Mouse (Mus musculus): ENCODE measurements around the gene Rnf111. TPM values are rescaled to one million over a fixed set of nuclear protein-coding genes. Genes with fewer than 3 reads are reported as not detected.

The Rnf111 gene
- polyA plus RNA-seq, 1 experiment from 2014 or later: 13.1 TPM

DNA sequence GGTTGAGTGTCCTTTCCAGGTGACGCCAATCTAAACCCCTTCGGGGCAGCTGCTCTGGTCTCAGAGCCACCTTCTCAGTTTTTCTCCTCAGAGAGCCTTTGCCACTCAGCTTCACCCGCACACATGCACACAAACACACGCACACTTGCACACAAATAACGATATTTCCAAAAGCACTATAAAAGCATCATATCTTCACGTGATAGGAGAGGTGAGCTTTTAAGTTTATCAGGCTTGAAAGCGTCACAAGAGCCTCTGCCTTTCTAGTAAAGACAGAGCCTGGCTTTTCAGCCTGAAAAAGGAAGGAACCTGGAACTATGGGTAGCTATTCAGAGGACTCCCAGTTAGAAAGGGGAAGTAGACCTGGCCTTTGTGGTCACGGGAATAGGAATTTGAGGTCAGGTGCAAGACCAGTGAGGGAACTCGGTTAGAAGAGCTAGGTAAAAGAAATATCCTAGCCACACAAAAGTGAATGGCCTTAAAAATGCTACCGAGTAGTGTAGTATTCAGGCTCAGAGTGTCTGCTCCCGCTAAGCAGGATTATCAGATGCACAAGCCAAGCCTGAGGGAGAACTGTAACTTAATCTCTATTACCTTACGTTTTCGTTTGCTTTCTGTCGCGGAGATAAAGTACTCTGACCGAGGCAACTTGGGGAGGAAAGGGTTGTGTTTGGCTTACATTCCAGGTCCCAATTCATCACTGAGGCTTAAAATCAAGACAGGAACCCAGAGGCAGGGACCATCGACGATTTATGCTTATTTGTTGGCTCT, 118.4 kb downstream of the Rnf111 start:
- WGBS: 68% methylated on average over 18 of the region's 18 CpGs
- no peak for ATAC-seq
- TF ChIP-seq CTCF (IDR thresholded peaks at IDR 0.05; ENCODE audit: low read depth): no peak
- Histone ChIP-seq H3K36me3 (ENCODE audit: control insufficient read depth, insufficient read depth) (peaks cover 66% of the 10 kb centered on the region), H3K27me3 (replicated peaks; ENCODE audit: control insufficient read depth, insufficient read depth, low read length) (no peaks in the 10 kb centered on the region), H3K9me3 (ENCODE audit: control insufficient read depth) (no peaks in the 10 kb centered on the region), H3K4me3 (ENCODE audit: low read depth, low read length) (no peak overlapping the region), H3K9ac (ENCODE audit: low read depth, low read length) (no peak overlapping the region), H3K4me1 (replicated peaks; ENCODE audit: control insufficient read depth, insufficient read depth, low read length) (no peaks in the 10 kb centered on the region), H3K27ac (ENCODE audit: low read depth, low read length) (no peak overlapping the region), H3K4me2 (replicated peaks; ENCODE audit: low read depth) (no peak overlapping the region)

GRCm38 (mm10) chr9:70384494-70384893, 119.0 kb downstream of the Rnf111 start:
- TF ChIP-seq CTCF (IDR thresholded peaks at IDR 0.05; ENCODE audit: low read depth): no peak
- Histone ChIP-seq H3K4me2 (replicated peaks; ENCODE audit: low read depth) (no peak overlapping the region), H3K9me3 (ENCODE audit: control insufficient read depth) (no peaks in the 10 kb centered on the region), H3K36me3 (ENCODE audit: control insufficient read depth, insufficient read depth) (peaks cover 71% of the 10 kb centered on the region), H3K4me1 (replicated peaks; ENCODE audit: control insufficient read depth, insufficient read depth, low read length) (no peaks in the 10 kb centered on the region), H3K27ac (ENCODE audit: low read depth, low read length) (no peak overlapping the region), H3K9ac (ENCODE audit: low read depth, low read length) (no peak overlapping the region), H3K27me3 (replicated peaks; ENCODE audit: control insufficient read depth, insufficient read depth, low read length) (no peaks in the 10 kb centered on the region), H3K4me3 (ENCODE audit: low read depth, low read length) (no peak overlapping the region)
- no peak for ATAC-seq
- 95% methylated on average over 4 of the region's 4 CpGs for WGBS

DNA sequence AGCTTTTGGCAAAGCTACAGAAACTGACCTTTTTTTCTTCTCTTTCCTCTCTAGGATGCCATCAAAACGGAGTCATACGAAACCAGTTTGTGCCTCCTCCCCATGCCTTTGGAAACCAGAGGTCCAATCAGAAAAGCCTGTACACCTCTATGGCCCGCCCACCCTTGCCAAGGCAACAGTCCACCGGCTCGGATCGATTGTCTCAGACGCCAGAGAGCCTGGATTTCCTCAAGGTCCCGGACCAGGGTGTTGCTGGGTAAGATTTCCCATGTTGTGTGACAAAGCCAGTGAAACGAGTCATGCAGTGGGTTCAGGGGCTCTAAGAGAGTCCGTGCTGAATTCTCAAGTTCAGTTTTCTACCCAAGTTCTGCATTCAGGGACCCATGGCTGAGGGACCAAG, 119.8 kb downstream of the Rnf111 start:
- Histone ChIP-seq H3K27me3 (replicated peaks; ENCODE audit: control insufficient read depth, insufficient read depth, low read length) (no peaks in the 10 kb centered on the region), H3K36me3 (ENCODE audit: control insufficient read depth, insufficient read depth) (peaks cover 73% of the 10 kb centered on the region), H3K4me1 (replicated peaks; ENCODE audit: control insufficient read depth, insufficient read depth, low read length) (no peaks in the 10 kb centered on the region), H3K4me2 (replicated peaks; ENCODE audit: low read depth) (no peak overlapping the region), H3K27ac (ENCODE audit: low read depth, low read length) (no peak overlapping the region), H3K9ac (ENCODE audit: low read depth, low read length) (no peak overlapping the region), H3K4me3 (ENCODE audit: low read depth, low read length) (no peak overlapping the region), H3K9me3 (ENCODE audit: control insufficient read depth) (no peaks in the 10 kb centered on the region)
- no peak for TF ChIP-seq CTCF (IDR thresholded peaks at IDR 0.05; ENCODE audit: low read depth)
- no peak for ATAC-seq
- WGBS: 78% methylated on average over 10 of the region's 10 CpGs

GRCm38 (mm10) chr9:70382091-70382490, 121.4 kb downstream of the Rnf111 start:
- H3K9me3 ChIP-seq (ENCODE audit: control insufficient read depth): no peaks in the 10 kb centered on the region
- H3K36me3 ChIP-seq (ENCODE audit: control insufficient read depth, insufficient read depth): peaks cover 80% of the 10 kb centered on the region
- no peaks in the 10 kb centered on the region for H3K27me3 ChIP-seq (replicated peaks; ENCODE audit: control insufficient read depth, insufficient read depth, low read length)
- H3K4me2 ChIP-seq (replicated peaks; ENCODE audit: low read depth): no peak overlapping the region
- WGBS: 85% methylated on average over 12 of the region's 12 CpGs
- no peaks in the 10 kb centered on the region for H3K4me1 ChIP-seq (replicated peaks; ENCODE audit: control insufficient read depth, insufficient read depth, low read length)
- no peak for TF ChIP-seq CTCF (IDR thresholded peaks at IDR 0.05; ENCODE audit: low read depth)
- no peak overlapping the region for H3K4me3 ChIP-seq (ENCODE audit: low read depth, low read length)
- ATAC-seq: no peak
- H3K27ac ChIP-seq (ENCODE audit: low read depth, low read length): no peak overlapping the region
- H3K9ac ChIP-seq (ENCODE audit: low read depth, low read length): no peak overlapping the region

- H3K4me3 ChIP-seq (ENCODE audit: low read depth, low read length): no peak overlapping the region
- no peak for TF ChIP-seq CTCF (IDR thresholded peaks at IDR 0.05; ENCODE audit: low read depth)
Observed at GRCm38 (mm10) chr9:70379502-70380467, 123.7 kb downstream of the Rnf111 start.

More at GRCm38 (mm10) chr9:70379502-70380467, 123.7 kb downstream of the Rnf111 start:
- Histone ChIP-seq H3K27me3 (replicated peaks; ENCODE audit: control insufficient read depth, insufficient read depth, low read length) (no peaks in the 10 kb centered on the region), H3K9ac (ENCODE audit: low read depth, low read length) (no peak overlapping the region), H3K27ac (ENCODE audit: low read depth, low read length) (no peak overlapping the region), H3K4me2 (replicated peaks; ENCODE audit: low read depth) (no peak overlapping the region), H3K4me1 (replicated peaks; ENCODE audit: control insufficient read depth, insufficient read depth, low read length) (no peaks in the 10 kb centered on the region), H3K36me3 (ENCODE audit: control insufficient read depth, insufficient read depth) (peaks cover 72% of the 10 kb centered on the region), H3K9me3 (ENCODE audit: control insufficient read depth) (no peaks in the 10 kb centered on the region)
- WGBS: 87% methylated on average over 7 of the region's 7 CpGs
- ATAC-seq: no peak

Small RNA genes lying within 50 kb of the gene (microRNA-seq; reads per million reads assigned to microRNA genes)
- not detected for gene Mir5626

Other genes with a start within 250 kb of the Rnf111 start
- gene Ccnb2, start 82.2 kb downstream of the Rnf111 start, polyA plus RNA-seq (2015; fragmentation: Nextera tagmentation; extraction: Ambion mirVana): 41.4 and 52.7 TPM in 2 replicates
- gene Sltm, start 39.0 kb upstream of the Rnf111 start, polyA plus RNA-seq (2015; fragmentation: Nextera tagmentation; extraction: Ambion mirVana): 27.6 and 33.3 TPM in 2 replicates
- gene Gm10642, start 152.5 kb upstream of the Rnf111 start, polyA plus RNA-seq (2015; fragmentation: Nextera tagmentation; extraction: Ambion mirVana): 1.4 and 1.5 TPM in 2 replicates
- 8.5 and 9.5 TPM in 2 replicates for gene Mindy2, start 153.4 kb upstream of the Rnf111 start, polyA plus RNA-seq (2015; fragmentation: Nextera tagmentation; extraction: Ambion mirVana)
- gene Adam10, start 175.3 kb upstream of the Rnf111 start, polyA plus RNA-seq (2015; fragmentation: Nextera tagmentation; extraction: Ambion mirVana): 33.5 and 34.2 TPM in 2 replicates

Data from intestine, postnatal 0 days (tissue).